Mouse (Mus musculus) stomach, postnatal 0 days (tissue): ENCODE data around the gene Rnaset2a.
"Not testable (repeated sequence)": the region's sequence is repeated elsewhere in the genome, so short reads cannot be mapped to it uniquely, and the experiment has no call there.

ENCODE experiments used
- CTCF ChIP-seq: IDR thresholded peaks from 2 replicates; pipeline ENCODE4 v1.5.1; 2016; ENCODE audit warnings: antibody characterized with exemption, low read depth, mild to moderate bottlenecking, moderate library complexity
- EP300 ChIP-seq: optimal IDR thresholded peaks from 2 replicates; pipeline ENCODE3; 2016; ENCODE audit warnings: antibody characterized with exemption

DNA sequence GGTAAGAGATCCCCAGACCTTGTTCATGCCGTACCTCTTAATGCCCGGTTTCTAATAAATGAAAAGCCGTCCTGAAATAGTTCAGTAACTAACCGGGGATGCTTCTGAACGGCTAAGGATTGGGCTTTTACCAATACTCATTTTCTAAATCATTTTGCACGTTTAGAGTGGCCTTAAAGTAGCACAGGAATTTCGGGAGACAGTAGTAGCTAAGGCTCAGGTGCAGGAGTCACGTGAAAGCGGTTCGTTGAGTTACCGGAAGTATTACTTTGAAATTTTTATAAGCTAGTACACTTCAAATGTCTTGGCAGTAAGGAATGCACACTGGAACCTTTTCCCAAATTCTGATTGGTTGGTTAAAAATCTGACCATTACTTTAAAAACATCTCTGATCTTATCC lies 18.1 kb upstream of the Rnaset2a start:
- not testable (repeated sequence) for TF ChIP-seq CTCF, EP300
